Mouse (Mus musculus): ENCODE measurements around the gene Tcaim. TPM values are rescaled to one million over a fixed set of nuclear protein-coding genes. Genes with fewer than 3 reads are reported as not detected.

Gene Tcaim
- 7.8 and 9.3 TPM in 2 replicates for polyA plus RNA-seq (2015; fragmentation: Nextera tagmentation; extraction: Ambion mirVana)

GRCm38 (mm10) chr9:122805053-122805844, at the start of gene Tcaim:
TSS of gene Tcaim (plus strand) at chr9:122805539.
- H3K9ac ChIP-seq (replicated peaks; ENCODE audit: low read depth, low read length) = peak within 1 kb of the TSS; percentile 82
- ATAC-seq = peak; percentile 99
- no peaks in the 10 kb centered on the region for H3K36me3 ChIP-seq (ENCODE audit: control insufficient read depth, insufficient read depth)
- H3K27me3 ChIP-seq (replicated peaks; ENCODE audit: control insufficient read depth, insufficient read depth, low read length) = 0 out of 2 replicates have a peak, but pooled peaks cover under 1% of the 10 kb centered on the region
- peak within 1 kb of the TSS; percentile 96 for H3K27ac ChIP-seq (ENCODE audit: low read length)
- 7% methylated on average over 41 of the region's 42 CpGs for WGBS
- peak within 1 kb of the TSS; percentile 79 for H3K4me2 ChIP-seq (ENCODE audit: low read length)
- H3K9me3 ChIP-seq (ENCODE audit: control insufficient read depth, low read length) = no peaks in the 10 kb centered on the region
- H3K4me3 ChIP-seq (replicated peaks; ENCODE audit: low read length) = peak within 1 kb of the TSS; percentile 82
- peaks cover 8% of the 10 kb centered on the region for H3K4me1 ChIP-seq (replicated peaks; ENCODE audit: control insufficient read depth, insufficient read depth, low read length)

- Histone ChIP-seq H3K9me3 (ENCODE audit: control insufficient read depth, low read length) (no peaks in the 10 kb centered on the region), H3K4me2 (ENCODE audit: low read length) (no peak overlapping the region), H3K27me3 (replicated peaks; ENCODE audit: control insufficient read depth, insufficient read depth, low read length) (no peaks in the 10 kb centered on the region), H3K4me1 (replicated peaks; ENCODE audit: control insufficient read depth, insufficient read depth, low read length) (no peaks in the 10 kb centered on the region), H3K27ac (ENCODE audit: low read length) (no peak overlapping the region), H3K4me3 (replicated peaks; ENCODE audit: low read length) (no peak overlapping the region), H3K9ac (replicated peaks; ENCODE audit: low read depth, low read length) (no peak overlapping the region), H3K36me3 (ENCODE audit: control insufficient read depth, insufficient read depth) (no peaks in the 10 kb centered on the region)
- ATAC-seq = no peak
- WGBS = 46% methylated on average over 2 of the region's 2 CpGs
Observed at GRCm38 (mm10) chr9:122757614-122758013, 47.7 kb upstream of the Tcaim start.

- ATAC-seq = no peak
- Histone ChIP-seq H3K4me2 (ENCODE audit: low read length) (no peak overlapping the region), H3K27ac (ENCODE audit: low read length) (no peak overlapping the region), H3K36me3 (ENCODE audit: control insufficient read depth, insufficient read depth) (no peaks in the 10 kb centered on the region), H3K27me3 (replicated peaks; ENCODE audit: control insufficient read depth, insufficient read depth, low read length) (no peaks in the 10 kb centered on the region), H3K9me3 (ENCODE audit: control insufficient read depth, low read length) (no peaks in the 10 kb centered on the region), H3K4me3 (replicated peaks; ENCODE audit: low read length) (no peak overlapping the region), H3K9ac (replicated peaks; ENCODE audit: low read depth, low read length) (no peak overlapping the region), H3K4me1 (replicated peaks; ENCODE audit: control insufficient read depth, insufficient read depth, low read length) (no peaks in the 10 kb centered on the region)
Observed at GRCm38 (mm10) chr9:122760111-122760510, 45.2 kb upstream of the Tcaim start.

GRCm38 (mm10) chr9:122785231-122785630, 20.1 kb upstream of the Tcaim start:
- Histone ChIP-seq H3K9me3 (ENCODE audit: control insufficient read depth, low read length) (no peaks in the 10 kb centered on the region), H3K4me2 (ENCODE audit: low read length) (no peak overlapping the region), H3K4me1 (replicated peaks; ENCODE audit: control insufficient read depth, insufficient read depth, low read length) (no peaks in the 10 kb centered on the region), H3K27ac (ENCODE audit: low read length) (no peak overlapping the region), H3K4me3 (replicated peaks; ENCODE audit: low read length) (no peak overlapping the region), H3K36me3 (ENCODE audit: control insufficient read depth, insufficient read depth) (no peaks in the 10 kb centered on the region), H3K27me3 (replicated peaks; ENCODE audit: control insufficient read depth, insufficient read depth, low read length) (no peaks in the 10 kb centered on the region), H3K9ac (replicated peaks; ENCODE audit: low read depth, low read length) (no peak overlapping the region)
- WGBS = 71% methylated on average over 5 of the region's 5 CpGs
- no peak for ATAC-seq

- H3K27me3 ChIP-seq (replicated peaks; ENCODE audit: control insufficient read depth, insufficient read depth, low read length) = no peaks in the 10 kb centered on the region
- no peak overlapping the region for H3K9ac ChIP-seq (replicated peaks; ENCODE audit: low read depth, low read length)
- no peak overlapping the region for H3K4me3 ChIP-seq (replicated peaks; ENCODE audit: low read length)
- no peaks in the 10 kb centered on the region for H3K36me3 ChIP-seq (ENCODE audit: control insufficient read depth, insufficient read depth)
- no peak overlapping the region for H3K27ac ChIP-seq (ENCODE audit: low read length)
- no peak overlapping the region for H3K4me2 ChIP-seq (ENCODE audit: low read length)
- no peak for ATAC-seq
- H3K9me3 ChIP-seq (ENCODE audit: control insufficient read depth, low read length) = no peaks in the 10 kb centered on the region
- H3K4me1 ChIP-seq (replicated peaks; ENCODE audit: control insufficient read depth, insufficient read depth, low read length) = no peaks in the 10 kb centered on the region
- WGBS = 97% methylated on average over 1 of the region's 1 CpGs
Observed at GRCm38 (mm10) chr9:122786534-122786933, 18.8 kb upstream of the Tcaim start.

DNA sequence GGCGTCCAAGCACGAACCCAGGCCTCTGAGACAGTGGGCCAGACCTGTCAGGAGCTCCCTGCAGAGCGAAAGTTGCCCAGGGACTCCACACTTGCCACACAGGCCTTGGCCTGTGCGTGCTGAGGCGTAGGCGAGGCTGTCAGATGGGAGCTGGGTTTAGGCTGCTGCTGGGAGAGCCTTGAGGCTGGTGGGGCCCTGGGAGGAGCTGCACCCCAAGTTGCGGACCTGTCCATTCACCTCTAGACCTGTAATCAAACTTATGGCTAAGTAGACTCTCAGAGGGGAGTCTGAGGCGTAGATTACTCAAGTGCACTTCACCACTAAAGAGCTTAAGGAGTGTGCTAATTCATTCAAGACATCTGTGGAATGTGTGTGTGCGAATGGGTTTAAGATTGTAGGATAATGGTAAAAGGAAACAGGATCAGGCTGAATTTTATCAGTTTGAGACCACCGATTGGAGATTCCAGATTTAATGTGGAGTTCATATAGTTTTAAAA, 554 bp downstream of the Tcaim start:
- H3K9ac ChIP-seq (replicated peaks; ENCODE audit: low read depth, low read length) = peak overlapping the region; percentile 82
- H3K27ac ChIP-seq (ENCODE audit: low read length) = peak overlapping the region; percentile 96
- H3K27me3 ChIP-seq (replicated peaks; ENCODE audit: control insufficient read depth, insufficient read depth, low read length) = no peaks in the 10 kb centered on the region
- peaks cover 8% of the 10 kb centered on the region for H3K4me1 ChIP-seq (replicated peaks; ENCODE audit: control insufficient read depth, insufficient read depth, low read length)
- H3K9me3 ChIP-seq (ENCODE audit: control insufficient read depth, low read length) = no peaks in the 10 kb centered on the region
- no peak for ATAC-seq
- WGBS = 10% methylated on average over 10 of the region's 10 CpGs
- peak overlapping the region; percentile 82 for H3K4me3 ChIP-seq (replicated peaks; ENCODE audit: low read length)
- H3K4me2 ChIP-seq (ENCODE audit: low read length) = peak overlapping the region; percentile 79
- no peaks in the 10 kb centered on the region for H3K36me3 ChIP-seq (ENCODE audit: control insufficient read depth, insufficient read depth)

- Histone ChIP-seq H3K27me3 (replicated peaks; ENCODE audit: control insufficient read depth, insufficient read depth, low read length) (no peaks in the 10 kb centered on the region), H3K4me2 (ENCODE audit: low read length) (no peak overlapping the region), H3K36me3 (ENCODE audit: control insufficient read depth, insufficient read depth) (no peaks in the 10 kb centered on the region), H3K9me3 (ENCODE audit: control insufficient read depth, low read length) (no peaks in the 10 kb centered on the region), H3K27ac (ENCODE audit: low read length) (no peak overlapping the region), H3K9ac (replicated peaks; ENCODE audit: low read depth, low read length) (no peak overlapping the region), H3K4me1 (replicated peaks; ENCODE audit: control insufficient read depth, insufficient read depth, low read length) (peaks cover 8% of the 10 kb centered on the region), H3K4me3 (replicated peaks; ENCODE audit: low read length) (no peak overlapping the region)
- ATAC-seq = no peak
- 98% methylated on average over 2 of the region's 2 CpGs for WGBS
Observed at GRCm38 (mm10) chr9:122807186-122807585, 1.8 kb downstream of the Tcaim start.

DNA sequence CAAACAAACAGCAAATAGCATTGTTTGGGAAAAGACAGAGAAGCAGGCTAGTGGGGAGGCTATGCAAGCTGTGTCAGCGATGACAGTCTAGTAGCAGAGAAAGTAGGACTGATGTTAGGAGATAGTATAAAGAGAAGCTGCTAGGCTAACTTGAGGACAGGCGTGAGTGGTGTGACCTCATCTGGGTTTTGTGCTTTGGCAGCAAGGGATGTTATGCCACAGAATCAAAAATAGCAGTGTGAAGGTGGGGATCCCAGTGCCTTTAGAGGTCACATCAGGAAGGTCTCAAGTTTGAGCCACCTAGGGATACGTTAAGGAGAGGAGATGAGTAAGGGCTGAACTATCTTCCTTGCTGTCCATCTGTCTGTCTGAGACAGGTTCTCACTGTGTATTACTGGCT, 4.9 kb downstream of the Tcaim start:
- Histone ChIP-seq H3K36me3 (ENCODE audit: control insufficient read depth, insufficient read depth) (no peaks in the 10 kb centered on the region), H3K27ac (ENCODE audit: low read length) (no peak overlapping the region), H3K27me3 (replicated peaks; ENCODE audit: control insufficient read depth, insufficient read depth, low read length) (no peaks in the 10 kb centered on the region), H3K9me3 (ENCODE audit: control insufficient read depth, low read length) (no peaks in the 10 kb centered on the region), H3K4me1 (replicated peaks; ENCODE audit: control insufficient read depth, insufficient read depth, low read length) (peaks cover 8% of the 10 kb centered on the region), H3K9ac (replicated peaks; ENCODE audit: low read depth, low read length) (no peak overlapping the region), H3K4me3 (replicated peaks; ENCODE audit: low read length) (no peak overlapping the region), H3K4me2 (ENCODE audit: low read length) (no peak overlapping the region)
- WGBS = 90% methylated on average over 3 of the region's 3 CpGs
- no peak for ATAC-seq

GRCm38 (mm10) chr9:122812386-122812785, 7.0 kb downstream of the Tcaim start:
- WGBS = 87% methylated on average over 5 of the region's 5 CpGs
- no peaks in the 10 kb centered on the region for H3K4me1 ChIP-seq (replicated peaks; ENCODE audit: control insufficient read depth, insufficient read depth, low read length)
- H3K4me2 ChIP-seq (ENCODE audit: low read length) = no peak overlapping the region
- no peaks in the 10 kb centered on the region for H3K36me3 ChIP-seq (ENCODE audit: control insufficient read depth, insufficient read depth)
- H3K4me3 ChIP-seq (replicated peaks; ENCODE audit: low read length) = no peak overlapping the region
- H3K9ac ChIP-seq (replicated peaks; ENCODE audit: low read depth, low read length) = no peak overlapping the region
- H3K9me3 ChIP-seq (ENCODE audit: control insufficient read depth, low read length) = no peaks in the 10 kb centered on the region
- ATAC-seq = no peak
- H3K27me3 ChIP-seq (replicated peaks; ENCODE audit: control insufficient read depth, insufficient read depth, low read length) = no peaks in the 10 kb centered on the region
- H3K27ac ChIP-seq (ENCODE audit: low read length) = no peak overlapping the region

Measured in forebrain, embryonic 16.5 days (tissue).